Mouse (Mus musculus) regulatory T cell (primary cell): ENCODE results near the gene Atp11c.

Experiments used
- in situ Hi-C: fragments of 300-600 bp; cut with MboI, MseI; formaldehyde crosslinking; loops from one replicate; pipeline ENCODE4 v1.15.1; 2025; ENCODE audit warnings: high pct_unique_total_duplicates

Gene Atp11c

GRCm38 (mm10) chrX:60394292-60394691 lies 198.2 kb downstream of the Atp11c start:
- in situ Hi-C loops, result no loop called here

- in situ Hi-C loops, result no loop called here
Measured at GRCm38 (mm10) chrX:60386852-60387251, 205.6 kb downstream of the Atp11c start.

- in situ Hi-C loops, result no loop called here
Measured at GRCm38 (mm10) chrX:60381711-60382110, 210.8 kb downstream of the Atp11c start.

- in situ Hi-C loops, result no loop called here
Measured at GRCm38 (mm10) chrX:60380386-60380785, 212.1 kb downstream of the Atp11c start.

GRCm38 (mm10) chrX:60348741-60349140 lies 243.8 kb downstream of the Atp11c start:
- in situ Hi-C loops, result no loop called here

GRCm38 (mm10) chrX:60345447-60345846 lies 247.1 kb downstream of the Atp11c start:
- in situ Hi-C loops, result no loop called here

GRCm38 (mm10) chrX:60344991-60345390 lies 247.5 kb downstream of the Atp11c start:
- in situ Hi-C loops, result no loop called here

- in situ Hi-C loops, result no loop called here
Measured at GRCm38 (mm10) chrX:60329735-60330134, 262.8 kb downstream of the Atp11c start.

- in situ Hi-C loops, result no loop called here
Measured at GRCm38 (mm10) chrX:60321321-60321720, 271.2 kb downstream of the Atp11c start.

- in situ Hi-C loops, result no loop called here
Measured at GRCm38 (mm10) chrX:60317661-60318060, 274.8 kb downstream of the Atp11c start.

- in situ Hi-C loops, result no loop called here
Measured at GRCm38 (mm10) chrX:60292335-60292734, 300.2 kb downstream of the Atp11c start.

- in situ Hi-C loops, result no loop called here
Measured at GRCm38 (mm10) chrX:60255346-60255745, 337.2 kb downstream of the Atp11c start.

GRCm38 (mm10) chrX:60187726-60188125 lies 404.8 kb downstream of the Atp11c start:
- in situ Hi-C loops, result no loop called here

GRCm38 (mm10) chrX:60182611-60183010 lies 409.9 kb downstream of the Atp11c start:
- in situ Hi-C loops, result no loop called here

GRCm38 (mm10) chrX:60178744-60179458 lies 413.6 kb downstream of the Atp11c start, which contains the start of gene Mcf2:
TSS of gene Mcf2 (minus strand) at chrX:60179089.
- in situ Hi-C loops, result no loop called here

GRCm38 (mm10) chrX:60178025-60178743 lies 414.3 kb downstream of the Atp11c start:
- in situ Hi-C loops, result no loop called here
